Mouse (Mus musculus) urinary bladder, postnatal 36 days (tissue): ENCODE results near the gene Prox2.

Experiments
- DNase-seq, 2 experiments: peaks; one replicate each; pipeline ENCODE4 v3.0.0; 2022; ENCODE audit warnings: low spot score in 2 of 2, mixed read lengths in 1 of 2

The Prox2 gene

DNA sequence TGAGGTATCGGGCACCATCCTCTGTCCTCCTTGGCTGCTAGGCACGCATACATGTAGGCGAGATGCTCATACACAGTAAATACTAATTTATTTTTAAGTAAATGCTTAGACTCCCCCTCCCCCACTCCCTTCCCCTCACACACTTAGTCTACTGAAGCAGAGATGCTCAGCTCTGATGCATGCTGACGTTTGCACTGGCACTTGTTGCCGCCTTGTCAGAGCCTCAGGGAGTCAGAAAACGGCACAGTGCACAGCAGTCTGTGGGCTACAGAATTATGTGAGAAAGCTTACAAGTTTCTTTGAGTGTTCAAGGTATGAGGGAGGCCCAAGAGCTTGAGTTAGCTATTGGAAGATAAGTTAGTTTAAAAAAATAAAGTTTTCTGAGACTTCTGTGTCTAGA lies 20.8 kb upstream of the Prox2 start:
- DNase-seq = no peak

DNA sequence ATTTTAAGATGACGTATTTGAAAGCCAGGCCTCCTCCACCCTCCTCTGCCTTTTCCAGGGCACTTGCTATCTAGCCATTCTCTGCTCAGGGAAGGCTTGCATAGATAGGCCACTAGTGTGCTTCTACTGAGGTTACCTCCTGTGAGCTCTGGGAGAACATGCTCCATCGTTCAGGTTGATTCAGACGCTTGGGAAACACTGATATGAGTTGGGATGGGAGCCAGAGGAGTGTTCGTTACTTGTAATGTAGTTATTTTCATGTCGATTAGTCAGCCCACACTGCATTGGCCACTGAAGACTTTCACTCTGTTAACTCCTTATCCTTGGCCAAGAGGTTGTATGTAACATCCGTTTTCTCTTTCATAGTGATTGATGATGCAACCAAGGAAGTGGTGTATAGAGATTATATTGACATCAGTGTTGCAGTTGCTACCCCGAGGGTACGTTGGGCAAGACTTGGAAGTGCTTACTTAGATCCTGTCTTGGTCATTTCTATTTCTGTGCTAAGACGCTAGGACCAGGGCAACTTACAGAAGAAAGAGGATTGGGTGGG lies 18.9 kb upstream of the Prox2 start:
- no peak for DNase-seq

DNA sequence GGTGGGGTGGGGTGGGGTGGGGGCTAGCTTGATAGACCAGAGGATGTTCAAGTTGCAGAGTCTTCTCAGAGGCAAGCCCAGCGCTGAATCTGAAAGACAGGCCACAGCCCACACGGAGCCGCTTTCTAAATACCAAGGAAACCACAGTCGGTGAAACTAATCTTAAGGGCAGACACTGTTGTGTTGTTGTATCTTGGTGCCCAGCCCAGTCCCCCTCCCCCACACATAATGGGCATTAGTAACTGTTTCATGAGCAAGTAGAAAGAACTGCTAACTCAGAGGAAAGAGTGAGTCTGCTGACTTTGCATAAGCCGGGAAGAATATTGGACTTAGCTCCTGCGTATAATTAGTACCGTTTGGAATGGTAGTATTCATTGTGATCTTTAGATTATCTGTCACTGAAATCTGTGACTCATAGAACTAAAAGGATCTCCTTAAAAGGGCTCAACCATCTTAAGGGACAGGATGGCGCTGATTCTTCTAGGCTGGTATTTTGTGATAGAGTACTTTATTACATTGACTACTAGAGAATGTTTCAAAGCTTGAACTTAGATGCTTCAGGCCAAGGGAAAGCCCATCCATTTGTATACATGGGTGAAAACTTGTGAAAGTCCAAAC lies 16.5 kb upstream of the Prox2 start:
- no peak for DNase-seq

DNA sequence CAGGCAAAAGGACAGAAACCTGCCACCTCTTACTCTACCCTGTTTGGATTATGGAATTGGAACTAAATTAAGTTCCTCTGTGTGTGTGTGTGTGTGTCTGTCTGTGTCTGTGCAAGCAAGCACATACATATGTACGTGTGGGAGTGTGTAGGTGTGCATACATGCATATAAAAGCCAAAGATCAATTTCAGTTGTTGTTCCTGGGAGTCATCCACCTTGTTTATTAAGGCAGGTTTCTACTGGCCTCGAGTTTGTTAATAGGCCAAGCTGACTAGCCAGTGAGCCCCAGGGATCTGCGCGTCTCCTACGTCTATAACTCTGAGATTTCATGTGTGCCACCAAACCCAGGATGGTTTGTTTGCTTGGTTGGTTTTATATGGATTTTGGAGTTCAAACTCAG lies 14.2 kb upstream of the Prox2 start:
- no peak for DNase-seq

DNA sequence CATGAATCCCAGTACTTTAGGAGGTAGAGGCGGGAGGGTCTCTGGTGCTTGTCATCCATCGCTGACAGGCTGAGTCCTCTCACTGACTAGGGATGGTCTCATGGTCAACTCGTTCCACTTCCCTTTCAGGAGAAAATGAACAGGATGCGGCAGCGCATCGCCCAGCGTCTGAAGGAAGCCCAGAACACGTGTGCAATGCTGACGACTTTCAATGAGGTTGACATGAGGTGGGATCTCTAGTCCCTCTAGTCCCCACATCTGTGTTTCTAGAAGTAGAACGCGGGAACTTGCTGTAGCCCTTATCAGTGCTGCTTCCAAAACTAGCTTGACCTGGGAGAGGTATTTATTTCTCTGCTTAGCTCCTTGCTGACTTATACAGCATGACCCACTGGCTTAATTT lies 13.1 kb upstream of the Prox2 start:
- DNase-seq = no peak

DNA sequence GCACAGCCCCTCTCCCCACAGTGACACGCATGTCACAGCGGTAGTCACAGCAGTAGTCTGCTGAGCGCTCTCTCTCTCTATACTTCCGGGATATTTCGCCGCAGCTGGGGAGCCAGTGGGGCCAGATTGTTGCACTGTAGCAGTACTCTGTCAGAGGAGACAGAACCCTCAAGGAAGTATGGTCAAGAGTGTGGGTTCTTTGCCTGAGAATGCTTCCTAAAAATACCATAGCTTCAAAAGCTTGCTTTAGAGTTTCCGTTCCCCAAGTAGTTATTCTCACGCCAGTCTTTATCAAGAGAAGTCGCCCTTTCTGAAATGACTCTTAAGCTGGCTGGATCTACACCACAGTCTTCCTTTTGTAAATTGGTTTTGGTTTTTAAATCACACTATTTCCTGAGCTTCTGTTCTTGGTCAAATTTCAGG lies 12.6 kb upstream of the Prox2 start:
- no peak for DNase-seq

DNA sequence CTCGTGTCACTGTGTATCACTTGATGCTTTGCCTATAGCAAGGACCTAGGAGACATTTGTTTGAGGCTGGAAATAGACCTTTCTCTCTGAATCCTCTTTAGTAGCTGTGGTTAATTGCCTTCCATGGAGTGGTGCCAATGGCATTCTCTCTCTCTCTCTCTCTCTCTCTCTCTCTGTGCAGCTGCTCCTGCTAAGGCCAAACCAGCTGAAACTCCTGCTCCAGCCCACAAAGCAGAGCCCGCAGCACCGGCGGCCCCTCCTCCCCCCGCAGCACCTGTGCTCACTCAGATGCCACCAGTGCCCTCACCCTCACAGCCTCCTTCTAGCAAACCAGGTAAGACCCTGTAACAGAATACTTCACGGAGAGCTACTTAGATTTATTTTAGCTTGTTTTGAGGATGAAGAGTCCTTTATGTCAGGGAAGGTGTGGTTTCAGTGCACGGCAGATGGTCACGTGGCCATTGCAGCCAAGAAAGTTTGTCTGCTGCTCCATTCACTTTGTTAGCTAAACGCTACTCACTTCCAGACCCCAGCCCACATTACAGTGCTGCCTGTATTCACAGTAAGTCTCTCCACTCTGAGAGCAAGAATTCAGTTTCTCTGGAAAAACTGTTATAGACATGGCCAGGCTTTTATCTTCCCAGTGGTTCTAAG lies 11.4 kb upstream of the Prox2 start:
- no peak for DNase-seq

DNA sequence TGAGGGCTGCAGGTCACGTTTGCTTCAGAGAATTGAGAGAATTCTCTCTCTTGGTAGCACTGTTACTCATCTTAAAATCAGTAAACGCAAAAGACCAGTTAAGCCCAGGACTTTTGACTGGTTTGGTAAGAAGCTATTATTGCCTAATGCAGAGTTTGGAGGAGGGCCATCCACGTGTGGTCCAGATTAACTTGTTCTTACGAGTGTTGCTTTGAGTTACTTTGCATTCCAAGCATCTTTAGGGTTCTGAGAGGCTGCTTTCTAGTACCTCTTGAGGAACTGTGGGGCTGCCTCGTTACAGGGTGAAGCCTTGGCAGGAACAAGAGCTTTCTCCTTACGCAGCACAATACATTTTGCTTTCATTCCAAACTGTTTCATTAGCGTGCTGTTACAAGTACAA lies 5.1 kb upstream of the Prox2 start:
- peak in 1 of 2 experiments; percentile 47 for DNase-seq

DNA sequence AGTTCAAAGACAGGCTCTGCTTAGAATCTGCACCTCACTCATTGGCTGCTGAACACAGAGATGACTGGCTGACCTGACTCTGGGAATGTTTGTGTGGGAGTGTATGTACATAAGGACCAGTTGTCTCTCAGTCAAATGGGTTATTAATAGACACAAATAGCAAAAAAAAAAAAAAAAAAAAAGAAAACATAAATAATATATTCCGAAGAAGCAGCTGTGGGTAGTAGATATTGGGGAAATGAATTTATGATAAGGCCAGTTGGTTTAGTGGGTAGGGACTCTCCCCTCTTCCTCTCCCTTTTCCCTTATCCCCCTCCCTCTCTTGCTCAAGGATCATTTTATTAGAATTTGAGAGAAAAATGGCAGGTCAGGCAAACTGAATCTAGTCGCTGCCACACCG lies 3.4 kb upstream of the Prox2 start:
- DNase-seq = no peak

DNA sequence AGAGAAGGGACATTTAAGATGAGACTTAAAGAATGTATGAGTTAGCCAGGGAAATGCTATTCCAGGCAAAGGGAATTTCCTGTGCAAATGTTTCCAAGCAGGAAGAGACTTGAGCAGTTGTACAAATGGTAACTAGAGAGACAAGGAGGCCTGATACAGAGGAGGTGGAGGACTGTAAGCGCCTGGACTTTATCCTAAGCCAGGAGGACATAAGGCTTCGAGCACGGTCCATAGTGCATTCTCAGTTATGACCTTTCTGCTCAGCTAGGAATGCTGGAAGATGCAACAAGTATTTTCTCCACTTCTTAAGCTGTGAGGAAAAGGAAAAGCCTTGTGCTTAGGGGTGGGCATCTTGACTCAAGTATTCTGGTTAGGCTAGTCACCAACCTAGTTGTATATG lies 2.8 kb upstream of the Prox2 start:
- no peak for DNase-seq

DNA sequence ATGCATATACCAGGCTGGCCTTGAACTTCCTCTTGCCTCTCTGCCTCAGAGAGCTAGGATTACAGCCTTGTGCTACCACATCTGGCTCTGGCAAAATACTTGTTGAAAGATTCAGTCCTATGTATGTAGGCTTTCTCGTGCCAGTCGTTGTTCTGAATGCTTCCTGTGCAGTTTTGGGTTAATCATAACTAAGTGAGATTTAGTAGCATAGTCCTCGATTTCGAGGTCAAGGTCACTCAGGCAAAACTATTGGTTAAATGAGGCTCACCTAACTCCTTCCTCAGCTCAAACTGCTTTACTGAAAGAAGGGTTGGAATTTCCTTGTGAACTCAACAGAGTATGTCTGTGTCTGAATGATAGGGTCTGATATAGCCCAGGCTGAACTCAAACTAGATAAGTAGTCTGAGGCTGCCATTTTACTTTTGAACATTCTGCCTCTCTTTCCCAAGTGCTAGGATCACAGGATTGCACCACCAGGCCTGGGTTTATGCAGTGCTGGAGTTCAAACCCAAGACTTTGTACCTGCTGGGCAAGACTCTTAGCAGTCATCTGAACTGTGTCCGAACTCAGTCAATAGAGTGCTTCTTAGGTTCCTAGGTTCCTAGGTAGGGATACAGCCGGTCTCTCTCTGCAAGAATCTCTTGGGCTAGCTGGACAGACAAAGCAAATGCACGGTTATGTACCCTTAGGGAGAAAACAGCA lies 2.1 kb upstream of the Prox2 start:
- DNase-seq = no peak

DNA sequence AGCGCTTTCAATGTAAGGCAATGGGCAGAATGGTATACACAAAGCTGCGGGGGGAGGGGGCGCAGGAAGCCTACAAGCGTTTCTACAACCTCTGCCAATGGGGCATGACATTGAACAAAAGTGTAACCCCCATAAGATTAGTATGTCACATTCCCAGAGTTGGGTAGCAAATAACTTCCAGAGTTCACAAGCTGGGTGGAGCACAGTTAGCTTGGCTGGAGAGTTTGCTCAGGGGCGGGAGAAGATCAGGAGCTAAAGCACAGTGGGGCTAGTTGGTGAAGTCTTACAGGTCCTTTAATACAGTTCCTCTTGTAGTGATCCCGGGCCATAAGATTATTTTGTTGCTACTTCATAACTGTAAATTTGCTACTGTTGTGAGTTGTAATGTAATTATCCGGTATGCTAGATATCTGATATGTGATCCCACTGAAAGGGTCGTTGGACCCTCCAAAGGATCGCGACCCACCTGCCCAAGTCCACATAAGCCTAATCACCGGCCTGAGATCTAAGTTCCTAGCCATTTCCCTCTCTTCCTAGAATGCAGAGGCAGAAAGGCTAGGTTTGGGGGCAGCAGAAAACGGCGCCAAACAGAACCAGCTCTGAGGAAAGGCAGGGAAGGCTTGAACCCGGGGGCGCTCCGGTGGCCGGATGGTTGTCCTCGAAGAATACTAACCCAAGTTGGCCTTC lies 405 bp downstream of the Prox2 start:
- peak in 1 of 2 experiments; percentile 14 for DNase-seq

DNA sequence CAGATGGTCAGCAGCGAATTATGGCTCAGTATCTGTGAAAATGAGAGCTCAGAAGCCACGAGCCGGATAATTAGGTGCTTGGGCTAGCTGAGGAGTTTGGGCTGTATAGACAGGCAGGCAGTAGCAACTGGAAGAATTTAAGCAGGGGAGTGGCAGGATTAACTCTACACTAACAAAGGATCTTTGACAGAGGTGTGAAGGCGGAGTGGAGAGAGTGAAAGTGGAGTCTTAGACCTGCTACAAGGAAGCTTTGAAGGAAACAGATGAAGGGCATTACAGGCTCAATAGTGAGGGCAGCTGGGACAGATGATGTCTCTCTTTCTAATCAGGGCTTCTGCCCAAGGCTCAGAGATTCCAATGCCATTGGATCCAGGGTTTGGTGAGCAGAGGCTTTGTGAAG lies 1.1 kb downstream of the Prox2 start:
- no peak for DNase-seq

DNA sequence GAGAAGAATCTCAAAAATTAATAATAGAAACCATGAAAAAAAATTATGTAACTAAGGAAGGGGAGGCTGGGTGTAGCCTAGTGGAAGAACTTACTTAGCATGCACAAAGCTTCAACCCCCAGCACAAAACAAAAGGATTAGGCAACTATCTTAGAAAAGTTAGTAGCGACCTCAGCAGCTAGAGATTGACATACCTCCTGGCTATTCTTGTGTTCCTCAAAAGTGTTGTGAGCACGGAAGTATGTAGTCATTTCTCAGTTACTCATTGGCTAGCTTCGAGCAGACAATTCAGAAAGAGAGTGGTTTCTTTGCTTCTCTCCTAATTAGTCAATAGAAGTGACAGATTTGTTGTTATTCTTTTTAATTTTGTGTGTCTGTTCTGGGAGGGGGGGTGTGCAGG lies 1.9 kb downstream of the Prox2 start:
- no peak for DNase-seq

DNA sequence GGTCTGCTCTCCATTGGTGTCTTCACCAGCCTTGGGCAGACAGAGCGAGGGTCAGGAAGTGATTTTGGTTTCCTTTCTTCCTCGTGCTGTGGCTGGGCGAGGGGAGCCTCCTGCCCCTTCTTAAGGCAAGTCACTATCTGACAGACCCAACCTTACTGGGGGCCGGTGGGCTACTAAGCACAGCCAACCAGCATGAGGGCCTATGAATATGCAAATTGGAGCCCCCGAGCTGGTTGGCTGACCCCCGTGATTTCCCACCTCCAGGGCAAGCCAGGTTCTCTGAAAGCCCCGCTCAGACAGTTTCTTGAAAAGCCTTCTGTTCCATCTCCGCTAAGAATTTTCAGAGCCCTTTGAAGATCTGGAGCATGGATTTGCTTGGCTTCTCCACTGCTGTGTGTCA lies 4.3 kb downstream of the Prox2 start:
- no peak for DNase-seq

DNA sequence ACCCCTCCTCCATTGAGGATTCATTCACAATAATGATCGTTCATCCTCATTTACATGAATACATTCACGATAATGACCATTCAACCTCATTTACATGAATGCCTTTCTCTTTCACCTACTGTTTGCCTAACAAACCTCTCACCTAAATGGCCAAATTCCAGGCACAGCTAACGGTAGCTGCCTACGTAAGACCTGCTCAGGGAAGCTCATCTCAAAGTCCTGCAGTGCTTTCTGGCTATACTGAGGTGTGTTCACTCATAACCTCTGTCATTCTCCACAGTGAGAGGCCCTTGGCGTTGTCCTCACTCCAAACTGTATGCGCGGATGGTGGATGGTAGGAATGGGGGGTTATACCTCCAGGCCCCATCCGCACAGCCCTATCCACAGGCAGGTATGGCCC lies 5.8 kb downstream of the Prox2 start:
- no peak for DNase-seq

DNA sequence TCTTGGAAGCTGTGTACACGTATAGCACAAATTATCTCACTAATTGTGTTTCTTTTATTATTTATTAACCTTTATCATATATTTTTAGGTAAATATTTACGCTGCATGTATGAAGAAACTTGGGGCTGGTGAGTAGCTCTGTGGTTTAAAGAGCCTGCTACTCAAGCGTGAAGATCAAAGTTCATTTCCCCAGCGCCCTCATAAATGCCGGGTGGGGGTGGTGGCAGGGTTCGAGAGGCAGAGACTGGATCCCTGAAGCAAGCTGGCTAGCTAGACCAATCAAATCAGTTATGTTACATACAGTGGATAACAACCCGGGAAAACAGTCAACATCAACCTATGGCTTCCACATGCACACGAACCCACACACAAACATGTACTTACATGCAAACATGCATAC lies 7.5 kb downstream of the Prox2 start:
- no peak for DNase-seq

DNA sequence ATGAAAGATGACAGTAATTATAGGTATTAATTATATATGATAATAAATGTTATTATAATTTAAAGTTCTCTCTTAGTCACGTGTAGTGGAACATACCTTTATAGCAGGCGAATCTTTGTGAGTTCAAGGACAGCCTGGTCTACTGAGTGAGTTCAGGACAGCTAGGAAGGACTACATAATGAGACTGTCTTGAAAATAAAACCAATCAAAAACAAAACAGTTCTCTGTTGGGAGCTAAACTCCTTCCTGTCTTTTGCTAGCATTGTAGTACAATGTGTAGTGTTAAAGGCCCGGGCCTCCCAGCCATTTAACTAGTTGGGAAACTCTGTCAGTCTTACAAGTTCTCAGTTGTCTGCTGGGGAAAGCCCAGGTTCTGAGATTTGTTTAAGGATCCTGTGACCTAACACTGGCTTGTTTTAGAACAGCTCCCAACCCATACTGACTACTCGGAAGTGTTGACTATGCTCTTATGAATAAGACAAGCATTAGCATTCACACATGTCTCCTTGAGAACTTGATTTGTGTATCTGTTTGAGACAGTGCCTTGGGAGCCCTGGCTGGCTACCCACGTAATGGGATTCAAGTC lies 8.9 kb downstream of the Prox2 start:
- DNase-seq = no peak

DNA sequence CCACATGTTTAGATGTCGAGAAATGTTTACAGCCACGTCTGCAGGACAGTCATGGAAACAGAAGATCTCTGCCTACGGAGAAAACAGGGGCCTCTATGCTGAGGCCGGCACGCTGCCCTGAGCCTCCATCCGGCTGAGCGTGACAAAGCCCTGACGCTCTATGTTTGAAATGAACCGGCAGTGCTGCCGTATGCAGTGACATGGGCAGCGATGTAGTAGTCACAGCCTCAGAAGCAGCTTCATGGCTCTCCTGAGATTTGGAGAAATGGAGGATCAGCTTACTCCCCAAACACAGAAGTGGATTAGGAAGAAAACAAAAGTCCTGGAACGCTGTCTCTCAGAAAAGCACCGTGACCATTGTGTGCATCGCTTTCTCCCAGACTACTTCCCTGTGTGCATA lies 9.6 kb downstream of the Prox2 start:
- no peak for DNase-seq

DNA sequence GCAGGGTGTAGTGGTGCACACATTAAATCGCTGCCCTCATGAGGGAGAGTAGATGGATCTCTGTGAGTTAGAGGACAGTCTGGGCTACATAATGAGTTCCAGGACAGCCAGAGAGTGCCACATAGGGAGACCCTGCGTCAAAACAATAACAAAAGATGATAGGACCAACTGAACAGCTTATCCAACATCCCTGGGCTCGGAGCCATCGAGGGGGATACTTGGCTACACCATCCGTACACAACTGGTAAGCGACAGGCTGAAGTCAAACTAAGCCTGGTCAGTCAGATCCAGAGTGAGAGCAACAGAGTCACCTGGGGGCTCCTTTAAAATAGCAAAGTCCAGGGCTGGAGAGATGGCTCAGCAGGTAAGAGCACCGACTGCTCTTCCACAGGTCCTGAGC lies 14.7 kb downstream of the Prox2 start:
- no peak for DNase-seq

DNA sequence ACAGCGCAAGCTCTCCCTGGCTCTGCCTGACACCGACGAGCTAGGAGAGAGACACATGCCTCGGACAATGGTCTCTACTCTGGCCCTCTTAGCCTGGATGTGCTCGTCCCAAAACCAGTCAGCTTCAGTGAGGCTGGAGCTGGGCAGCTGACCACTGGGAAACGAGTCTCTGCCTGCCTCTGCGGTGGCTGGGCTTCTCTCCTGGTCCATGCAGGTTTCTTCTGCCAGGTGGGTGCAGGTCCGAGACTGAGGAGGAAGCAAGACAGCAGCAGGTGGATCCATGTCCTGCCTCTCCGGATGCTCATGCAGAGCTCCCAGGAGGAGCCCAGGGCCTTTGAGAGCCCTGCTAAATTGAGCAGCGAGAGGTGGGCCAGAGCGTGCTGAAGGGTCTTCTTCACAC lies 15.4 kb downstream of the Prox2 start:
- DNase-seq = no peak

DNA sequence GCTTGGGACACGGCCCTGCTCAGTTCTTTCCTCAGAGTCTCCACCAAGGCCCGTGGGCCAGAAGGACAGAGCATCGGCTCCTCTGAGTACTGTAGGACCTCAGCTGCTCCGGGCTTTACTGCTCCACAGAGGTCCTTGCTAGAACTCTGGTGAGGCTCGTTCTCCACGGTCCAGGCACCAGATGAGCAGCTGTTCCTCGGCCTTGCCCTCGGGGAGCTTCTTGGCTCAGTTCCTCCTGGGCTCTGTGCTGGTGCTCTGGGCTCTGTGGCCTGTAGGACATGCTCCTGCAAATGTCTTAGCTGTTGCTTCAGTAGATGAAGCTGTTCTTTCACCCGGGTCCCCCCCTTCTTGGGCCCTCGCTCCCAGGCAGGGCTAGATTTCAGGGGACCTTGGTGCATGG lies 15.9 kb downstream of the Prox2 start:
- peak in 1 of 2 experiments; percentile 19 for DNase-seq
